Mouse (Mus musculus): ENCODE measurements around the gene Galnt18.

Galnt18 gene

DNA sequence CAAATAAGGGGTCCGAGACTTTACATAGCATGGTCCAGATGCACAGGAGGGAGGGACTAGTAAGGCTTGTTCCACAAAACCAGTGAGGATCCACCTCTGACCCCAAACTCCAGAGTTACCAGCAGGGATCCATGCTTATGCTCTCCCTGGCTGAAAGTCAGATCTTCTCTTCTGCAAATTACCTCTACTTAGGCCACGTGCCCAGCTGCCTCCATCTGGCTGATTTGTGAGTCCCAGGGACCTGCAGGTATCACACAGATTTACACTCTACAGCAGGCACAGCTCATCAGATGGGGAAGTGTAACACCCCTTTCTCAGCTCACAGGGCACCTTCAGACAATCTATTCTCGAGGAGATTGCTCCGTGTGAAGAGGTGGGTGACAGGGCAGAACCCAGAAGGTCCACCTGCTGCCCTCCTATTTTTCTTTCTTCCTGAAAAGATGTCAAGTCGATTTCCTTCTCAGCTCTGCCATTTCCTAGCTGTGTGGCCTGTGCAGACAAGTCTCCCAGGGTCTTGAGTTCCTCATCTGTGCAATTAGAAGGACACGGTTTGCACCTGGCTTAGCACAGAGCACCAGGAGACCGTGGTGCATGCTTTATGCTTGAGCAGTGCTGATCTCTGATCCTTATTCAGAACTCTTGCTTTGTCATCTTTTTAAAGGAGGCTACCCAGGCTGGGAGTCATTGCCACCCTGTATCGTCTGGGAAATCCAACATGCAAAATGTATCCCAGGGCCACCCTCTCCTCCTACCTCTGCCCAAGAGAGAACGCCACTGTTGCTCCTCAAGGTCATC lies 216.3 kb downstream of the Galnt18 start:
- no peak for DNase-seq (ENCODE audit: low spot score in 2 of 2)

DNA sequence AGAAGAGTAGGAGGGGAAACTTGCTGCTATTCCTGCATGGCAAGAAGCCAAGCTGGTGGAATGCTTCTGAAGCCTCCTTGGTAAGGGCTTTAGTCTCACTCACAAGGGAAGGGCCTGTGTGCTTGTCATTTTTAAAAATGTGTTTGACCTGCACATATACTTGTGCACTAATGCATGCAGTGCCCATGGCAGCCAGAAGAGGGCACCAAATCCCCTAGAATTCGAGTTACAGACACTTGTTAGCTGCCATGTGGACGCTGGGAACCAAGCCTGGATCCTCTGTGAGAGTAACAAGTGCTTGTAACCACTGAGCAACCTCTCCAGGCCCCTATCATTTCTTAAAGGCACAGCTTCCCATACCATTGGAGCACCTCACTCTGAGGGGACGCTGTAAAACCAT lies 219.7 kb downstream of the Galnt18 start:
- DNase-seq (ENCODE audit: low spot score in 2 of 2), result no peak

DNA sequence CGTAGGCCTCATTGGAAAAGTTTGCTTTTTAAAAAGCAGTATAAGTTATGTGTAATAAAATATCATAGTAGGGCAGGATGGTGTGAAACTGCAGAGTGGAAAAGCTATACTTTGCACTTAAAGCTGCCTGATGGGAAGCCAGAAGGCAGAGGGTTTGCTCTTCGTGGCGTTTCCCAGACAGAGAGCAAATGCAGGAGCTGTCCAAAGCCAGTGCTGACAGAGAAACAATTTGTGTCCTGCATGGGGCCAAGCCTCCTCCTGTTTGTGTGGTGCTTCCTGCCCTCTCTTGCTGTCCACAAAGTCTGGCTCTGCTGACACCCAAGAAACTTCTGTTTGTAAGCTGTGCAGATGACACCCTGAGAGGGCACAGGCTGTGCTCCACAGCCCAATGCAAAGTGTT lies 220.8 kb downstream of the Galnt18 start:
- no peak for DNase-seq (ENCODE audit: low spot score in 2 of 2)

DNA sequence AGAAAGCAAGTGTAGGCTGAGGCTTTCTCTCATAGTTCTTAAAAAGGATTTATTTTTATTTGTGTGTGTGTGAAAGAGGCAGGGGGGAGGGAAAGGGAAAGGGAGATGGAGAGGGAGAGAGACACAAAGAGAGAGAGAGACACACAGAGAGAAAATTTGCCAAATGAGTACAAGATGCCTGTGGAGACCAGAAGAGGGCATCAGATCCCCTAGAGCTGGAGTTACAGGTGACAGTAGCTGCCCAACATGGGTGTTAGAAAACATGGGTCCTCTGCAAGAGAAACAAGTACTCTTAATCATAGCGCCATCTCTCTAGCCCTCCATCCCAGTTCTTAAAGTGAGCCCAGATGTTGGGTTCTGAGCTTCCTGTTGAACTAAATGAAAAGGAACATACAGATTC lies 228.8 kb downstream of the Galnt18 start:
- no peak for DNase-seq (ENCODE audit: low spot score in 2 of 2)

DNA sequence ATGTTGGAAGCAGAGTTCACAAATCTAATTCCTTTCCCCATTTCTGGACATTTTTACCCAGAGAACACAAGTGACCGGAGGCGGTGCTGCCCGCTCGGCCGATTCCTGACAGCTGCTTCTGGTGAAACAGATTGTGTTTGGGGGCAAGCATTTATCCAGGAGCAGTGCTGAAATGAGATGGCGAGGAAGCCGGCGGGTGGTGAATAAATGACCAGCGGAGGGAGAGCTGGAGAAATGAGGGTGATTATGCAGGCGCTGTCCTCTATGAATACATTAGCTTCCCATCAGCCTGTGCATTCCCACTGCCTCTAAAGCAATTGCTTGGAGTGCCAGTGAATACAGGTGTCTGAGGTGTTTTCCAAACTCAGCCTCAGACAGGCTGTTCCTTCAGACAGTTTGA lies 232.7 kb downstream of the Galnt18 start:
- peak in 1 of 2 experiments; percentile 10 for DNase-seq (ENCODE audit: low spot score in 2 of 2)

DNA sequence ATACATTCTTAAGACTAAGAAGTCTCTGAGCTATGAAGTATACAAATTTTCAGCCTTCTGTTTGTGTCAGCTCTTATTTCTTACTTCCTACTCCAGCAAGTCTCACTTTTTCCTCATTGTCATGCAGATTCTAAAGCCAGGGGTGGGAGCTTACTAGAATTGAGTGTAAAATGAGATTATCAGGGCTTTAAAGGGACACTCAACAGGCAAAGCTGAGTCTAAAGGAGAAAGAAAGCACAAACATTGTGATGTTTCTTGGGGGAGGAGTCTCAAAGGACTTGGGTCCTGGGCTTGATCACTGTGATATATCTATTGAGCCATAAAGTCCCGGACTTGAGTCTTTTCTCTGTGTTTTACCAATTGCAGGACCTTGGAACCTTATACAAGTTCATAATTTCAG lies 234.2 kb downstream of the Galnt18 start:
- DNase-seq (ENCODE audit: low spot score in 2 of 2), result no peak

DNA sequence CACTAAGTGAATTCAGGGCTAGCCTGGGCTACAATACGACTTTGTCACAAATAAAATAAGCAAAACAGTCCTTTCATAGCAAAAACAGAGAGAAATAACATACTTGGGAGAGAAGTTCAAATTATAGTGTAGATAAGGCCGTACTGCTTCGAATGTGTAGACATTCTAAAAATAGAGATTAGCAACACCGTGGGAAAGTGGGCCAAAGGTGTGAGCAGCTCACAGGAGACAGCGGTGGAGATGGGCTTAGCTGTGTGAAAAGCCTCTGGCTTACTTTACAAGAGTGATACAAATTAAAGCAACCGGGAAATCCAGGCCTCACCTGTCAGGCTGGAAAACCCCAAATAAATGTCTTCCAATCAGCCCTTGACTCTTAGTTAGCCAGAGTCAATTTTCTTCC lies 241.8 kb downstream of the Galnt18 start:
- no peak for DNase-seq (ENCODE audit: low spot score in 2 of 2)

DNA sequence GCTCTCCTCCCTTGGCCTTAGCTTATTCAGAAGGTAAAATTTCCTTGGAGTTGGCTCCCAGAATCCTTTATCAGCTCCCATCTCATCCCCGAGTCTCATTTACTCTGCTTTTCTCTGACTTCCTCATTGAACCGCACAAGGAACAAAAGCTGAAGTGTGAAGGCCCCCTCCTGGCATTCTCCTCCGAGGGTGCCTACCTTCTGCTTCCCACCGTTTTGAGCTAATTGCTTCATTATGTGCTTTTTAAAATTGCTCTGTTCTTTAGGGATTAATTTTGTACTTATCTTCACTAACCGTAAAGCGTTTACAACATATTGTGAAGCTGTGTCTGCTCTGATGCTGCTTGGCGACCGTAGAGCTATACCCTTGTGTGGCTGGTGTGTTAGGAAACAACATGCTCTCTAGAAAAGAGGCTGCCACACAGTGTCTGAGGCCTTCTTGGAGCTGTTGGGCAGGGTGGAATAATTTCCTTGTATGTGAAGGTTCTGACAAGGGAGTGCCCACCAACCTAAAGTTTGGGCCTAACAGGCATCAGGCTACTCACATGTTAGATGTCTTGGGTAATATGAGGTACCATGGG lies 244.9 kb downstream of the Galnt18 start:
- no peak for DNase-seq (ENCODE audit: low spot score in 2 of 2)

DNA sequence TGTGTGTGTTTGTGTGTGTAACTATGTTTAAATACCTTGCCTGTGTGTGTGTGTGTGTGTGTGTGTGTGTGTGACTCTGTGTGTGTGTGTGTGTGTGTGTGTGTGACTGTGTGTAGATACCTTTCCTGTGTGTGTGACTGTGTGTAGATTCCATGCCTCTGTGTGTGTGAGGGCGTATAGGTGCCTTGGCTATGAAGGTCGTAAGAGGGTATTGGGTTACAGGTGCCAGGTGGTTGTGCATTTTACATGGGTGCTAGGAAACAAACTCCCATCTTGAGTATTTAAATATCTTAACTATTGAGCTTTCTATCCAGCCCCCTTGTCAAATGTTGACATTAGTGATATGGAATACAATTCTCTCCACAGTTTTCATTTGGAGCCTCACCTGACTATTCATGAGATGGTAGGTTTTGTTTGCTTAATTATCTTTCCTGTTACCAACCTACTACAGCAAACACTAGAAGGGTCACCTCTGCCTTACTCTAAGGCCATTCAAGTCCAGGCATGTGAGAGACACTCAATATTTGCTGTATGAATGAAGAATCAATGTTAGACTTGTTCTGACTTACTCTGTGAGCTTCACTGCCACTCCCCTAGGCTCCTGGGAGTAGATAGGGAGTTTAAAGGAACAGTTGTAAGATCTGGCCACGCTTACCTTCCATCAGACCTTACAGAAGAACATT lies 250.7 kb downstream of the Galnt18 start:
- DNase-seq (ENCODE audit: low spot score in 2 of 2), result no peak

DNA sequence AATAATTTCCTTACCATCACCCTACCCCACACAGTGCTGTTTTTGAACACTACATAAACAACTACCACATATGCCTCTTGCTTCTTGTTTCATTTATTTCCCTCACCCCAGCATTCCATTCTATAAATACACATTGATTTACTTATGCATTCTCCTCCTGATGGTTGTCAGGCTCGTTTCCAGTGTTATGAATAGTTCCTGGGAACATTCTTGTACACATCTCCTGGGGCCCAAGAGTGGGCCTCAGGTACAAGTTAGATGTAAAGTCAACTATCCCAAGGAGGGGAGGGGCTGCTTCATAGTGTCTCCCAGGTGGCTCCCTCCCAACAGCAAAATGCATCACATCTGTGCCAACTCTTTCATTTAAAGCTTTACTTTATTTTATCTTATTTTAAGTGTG lies 251.3 kb downstream of the Galnt18 start:
- DNase-seq (ENCODE audit: low spot score in 2 of 2), result no peak

DNA sequence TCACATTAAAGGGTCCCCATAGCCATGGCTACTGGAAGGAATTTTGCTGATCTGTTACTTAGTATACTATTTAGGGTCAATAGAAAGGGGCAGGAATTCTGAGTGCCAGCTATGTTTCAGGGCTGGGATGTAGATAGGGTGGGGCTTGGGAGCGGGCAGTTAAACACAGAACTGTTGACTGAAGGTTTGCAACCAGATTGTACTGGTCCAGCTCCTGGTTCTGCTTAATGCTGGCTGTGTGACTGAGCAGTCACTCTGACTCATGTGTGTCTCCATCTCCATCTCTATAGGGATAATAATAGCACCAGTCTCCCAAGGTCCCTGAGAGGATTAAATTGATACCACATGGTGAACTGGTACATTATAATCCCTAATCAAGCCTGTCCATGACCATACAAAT lies 258.9 kb downstream of the Galnt18 start:
- DNase-seq (ENCODE audit: low spot score in 2 of 2), result no peak

DNA sequence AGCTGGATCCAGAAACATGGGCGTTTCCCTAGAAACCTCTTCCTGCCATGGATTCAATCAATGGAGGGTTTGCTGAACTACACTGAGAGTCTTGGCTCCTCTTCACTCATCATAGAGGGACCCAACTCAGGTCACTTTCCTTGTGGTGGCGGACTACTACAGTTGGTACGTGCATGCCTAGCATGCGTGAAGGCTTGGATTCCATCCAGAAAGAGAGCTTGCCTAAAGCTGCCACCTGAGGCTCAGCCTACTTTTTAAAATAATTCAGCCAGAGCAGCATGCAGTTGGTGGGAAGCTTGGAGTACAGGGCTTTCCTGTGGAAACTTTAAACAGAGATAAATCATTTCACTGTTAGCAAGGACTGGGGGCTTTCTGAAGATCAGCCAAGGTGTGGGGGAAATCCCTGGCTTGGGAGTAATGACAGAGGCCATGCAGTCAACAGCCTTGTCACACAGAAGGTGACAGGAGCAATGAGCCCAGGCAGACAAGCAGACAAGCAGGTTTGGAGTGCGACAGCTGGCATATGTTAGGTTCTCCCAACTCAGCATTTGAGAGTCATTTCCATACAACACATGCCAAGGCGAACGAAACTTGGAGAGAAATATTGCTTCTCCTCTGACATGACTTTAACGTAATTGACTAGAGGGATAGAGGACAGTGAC lies 261.1 kb downstream of the Galnt18 start:
- peak in 1 of 2 experiments; percentile 19 for DNase-seq (ENCODE audit: low spot score in 2 of 2)

DNA sequence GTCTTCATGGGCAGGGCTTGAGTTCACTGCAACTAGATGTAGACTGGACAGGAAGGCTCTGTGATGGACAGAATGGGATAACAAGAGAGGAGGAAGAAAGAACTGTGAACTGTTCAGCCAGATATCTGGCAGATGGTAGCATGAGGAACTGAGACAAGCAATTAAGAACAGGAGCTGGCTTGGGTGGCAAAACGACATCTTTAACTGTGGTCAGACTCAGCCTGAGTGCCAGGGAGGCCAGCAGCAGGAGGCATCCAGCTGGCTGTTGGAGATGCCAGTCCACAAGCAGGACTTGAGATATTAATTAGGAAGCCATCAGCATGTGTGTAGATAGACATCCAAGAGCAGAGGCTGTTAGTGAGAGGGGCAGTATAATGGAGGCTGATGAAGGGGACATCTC lies 262.9 kb downstream of the Galnt18 start:
- peak in 1 of 2 experiments; percentile 40 for DNase-seq (ENCODE audit: low spot score in 2 of 2)

DNA sequence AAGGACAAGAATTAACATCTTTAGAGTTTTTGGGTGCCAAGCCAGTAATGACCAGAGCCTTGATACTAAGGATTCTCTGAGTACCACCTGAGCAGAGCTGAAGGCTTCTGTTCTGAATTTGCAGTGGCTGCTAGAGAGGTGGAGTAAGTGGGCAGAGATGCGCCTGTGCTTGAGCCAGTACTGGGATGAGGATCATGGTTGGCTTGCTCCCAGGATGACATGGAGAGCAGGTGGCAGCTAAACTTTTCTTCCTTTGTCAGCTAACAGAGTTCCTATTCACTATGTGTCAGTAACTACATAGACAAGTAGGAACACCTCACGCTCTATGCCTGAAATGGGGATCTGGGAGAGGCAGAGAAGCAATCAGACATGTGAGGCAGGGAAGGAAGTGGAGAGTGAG lies 264.3 kb downstream of the Galnt18 start:
- DNase-seq (ENCODE audit: low spot score in 2 of 2), result no peak

DNA sequence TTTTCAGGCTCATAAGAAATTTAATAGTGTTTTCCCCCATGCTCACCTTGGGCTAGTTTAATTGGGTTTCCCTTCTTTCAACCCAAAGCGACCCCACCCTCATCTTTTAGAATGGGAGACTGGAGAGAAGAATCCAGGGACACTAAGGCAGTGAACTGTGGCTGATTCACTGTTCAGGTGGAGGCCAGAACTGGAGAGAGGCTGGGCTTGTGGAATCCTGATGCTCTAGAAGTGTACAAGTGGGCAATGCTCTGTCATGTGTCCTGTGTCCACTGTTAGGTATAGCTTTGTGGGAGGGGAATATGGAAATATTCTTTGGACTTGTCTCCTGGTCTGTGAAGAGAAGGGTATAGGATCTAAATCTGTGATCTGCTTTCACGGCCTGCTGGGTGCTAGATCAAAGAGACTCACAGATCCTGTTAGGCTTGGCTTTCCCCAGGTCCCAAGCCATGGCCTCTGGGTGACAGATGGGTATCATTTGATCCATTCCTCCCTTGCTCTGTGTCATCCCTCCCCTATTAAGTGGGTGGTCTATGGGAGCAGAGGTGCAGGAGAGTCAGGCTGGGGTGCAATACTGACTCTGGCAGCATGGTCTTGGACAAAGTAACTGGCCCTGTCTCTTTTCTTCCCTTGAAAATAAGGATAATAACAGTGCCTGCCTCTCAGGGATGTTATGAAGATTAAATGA lies 270.5 kb downstream of the Galnt18 start:
- no peak for DNase-seq (ENCODE audit: low spot score in 2 of 2)

DNA sequence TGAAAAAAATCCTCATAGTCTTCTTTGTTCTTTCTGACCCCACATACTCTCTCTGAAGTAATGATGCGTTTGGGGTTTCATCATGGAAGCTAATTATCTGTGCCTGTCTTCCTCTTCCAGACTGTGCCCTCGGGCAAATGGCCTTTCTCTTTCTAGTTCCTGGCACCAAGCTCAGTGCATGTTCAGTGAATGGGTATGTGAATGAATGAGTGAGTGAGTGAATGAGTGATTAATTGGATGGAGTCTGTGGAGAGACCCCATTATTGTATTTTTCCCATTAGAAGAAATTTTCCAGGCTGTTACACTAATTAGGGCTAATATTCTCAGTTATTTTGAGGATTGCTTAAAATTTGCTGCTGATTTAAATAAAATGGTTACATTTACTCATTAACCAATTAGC lies 279.2 kb downstream of the Galnt18 start:
- DNase-seq (ENCODE audit: low spot score in 2 of 2), result no peak

DNA sequence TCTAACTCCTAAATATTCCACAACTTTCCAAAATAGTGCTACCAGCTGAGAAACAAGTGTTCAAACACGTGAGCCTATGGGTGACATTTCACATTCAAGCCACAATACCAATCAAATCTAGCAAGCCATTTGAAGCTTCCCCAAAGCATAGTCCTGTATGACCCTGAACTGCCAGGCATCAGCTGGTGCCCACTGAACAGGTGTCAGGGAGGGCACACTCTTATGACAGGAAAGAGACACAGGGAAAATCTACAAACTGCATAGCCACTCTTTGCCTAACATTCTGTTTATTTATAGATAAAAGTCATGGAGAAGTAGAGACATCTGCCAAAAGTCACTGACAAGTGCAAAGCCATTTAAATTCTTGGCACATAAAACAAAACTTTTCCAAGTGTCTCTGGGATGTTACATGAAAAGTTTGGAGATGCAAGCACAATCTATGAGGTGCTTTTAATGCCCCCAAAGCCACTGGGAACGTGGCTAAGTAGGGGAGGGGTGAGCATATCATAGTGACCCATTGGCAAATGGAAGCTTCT lies 280.5 kb downstream of the Galnt18 start:
- DNase-seq (ENCODE audit: low spot score in 2 of 2), result no peak

DNA sequence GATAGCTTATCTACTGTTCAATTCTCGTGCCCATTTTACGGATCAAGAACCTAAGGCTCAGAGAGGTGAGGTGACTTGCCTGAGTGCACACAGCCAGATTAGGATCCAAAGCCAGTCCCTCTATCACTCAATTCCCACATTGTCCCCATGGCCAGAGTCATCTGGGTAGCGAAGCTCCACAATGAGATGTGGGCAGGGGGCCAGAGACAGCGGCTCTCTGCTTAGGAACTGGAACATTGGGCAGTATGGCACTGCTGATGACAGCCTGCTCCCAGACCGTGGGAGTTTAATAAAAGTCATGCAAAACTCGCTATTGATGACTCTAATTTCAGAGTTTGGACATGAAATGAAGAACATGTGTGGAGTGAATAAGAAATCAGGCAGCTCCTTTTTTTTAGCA lies 282.6 kb downstream of the Galnt18 start:
- DNase-seq (ENCODE audit: low spot score in 2 of 2), result peak in 1 of 2 experiments; percentile 24

DNA sequence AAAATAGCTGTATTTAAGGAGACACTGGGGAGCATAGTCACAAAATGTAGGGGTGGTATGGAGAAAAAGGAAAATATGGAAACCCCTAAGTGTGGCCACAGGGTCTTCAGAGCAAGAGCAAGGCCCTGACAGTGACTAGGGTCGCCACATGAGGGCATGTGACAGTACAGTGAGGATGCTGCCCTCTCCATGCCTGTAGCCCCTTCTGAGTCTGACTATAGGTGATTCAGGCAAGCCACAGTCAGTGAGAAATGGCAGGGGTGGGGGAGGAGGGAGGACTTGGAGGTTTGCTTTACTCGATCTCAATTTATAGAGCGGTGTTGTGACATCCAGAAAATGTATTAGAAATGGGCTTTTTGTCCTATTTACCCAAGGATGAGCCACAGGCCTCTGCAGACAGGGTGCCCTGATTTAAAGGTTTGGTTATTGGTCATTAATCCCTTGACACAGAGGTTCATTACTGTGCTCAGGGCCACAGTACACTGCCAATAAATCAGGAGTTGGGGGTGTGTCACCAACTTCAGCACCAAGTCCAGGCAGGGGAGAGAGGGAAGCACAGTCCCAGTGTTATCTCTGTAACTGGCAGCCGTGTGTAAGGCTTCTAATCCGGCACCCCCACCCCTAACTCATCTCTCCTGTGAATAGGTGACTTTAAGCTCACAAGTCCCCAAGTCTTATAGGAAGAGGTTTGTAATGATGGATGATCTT lies 287.4 kb downstream of the Galnt18 start:
- no peak for DNase-seq (ENCODE audit: low spot score in 2 of 2)

DNA sequence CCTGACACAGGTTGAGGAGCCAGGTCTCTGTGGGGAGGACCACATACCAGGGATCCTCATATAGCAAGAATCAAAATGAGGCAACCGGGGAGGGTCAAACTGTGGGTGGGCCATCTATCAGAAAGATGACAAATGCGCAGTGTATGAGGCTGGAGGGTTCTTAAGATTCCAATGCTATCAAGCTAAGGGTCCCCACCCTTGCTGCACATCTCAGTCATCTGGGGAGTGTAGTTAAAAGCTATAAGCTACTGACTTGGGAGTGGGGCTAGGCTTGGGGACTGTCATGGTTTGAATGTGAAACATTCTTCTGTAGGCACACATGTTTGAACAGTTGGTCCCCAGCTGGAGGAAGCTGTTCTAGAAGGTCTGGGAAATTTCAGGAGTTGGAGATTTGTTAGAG lies 288.2 kb downstream of the Galnt18 start:
- DNase-seq (ENCODE audit: low spot score in 2 of 2), result no peak

DNA sequence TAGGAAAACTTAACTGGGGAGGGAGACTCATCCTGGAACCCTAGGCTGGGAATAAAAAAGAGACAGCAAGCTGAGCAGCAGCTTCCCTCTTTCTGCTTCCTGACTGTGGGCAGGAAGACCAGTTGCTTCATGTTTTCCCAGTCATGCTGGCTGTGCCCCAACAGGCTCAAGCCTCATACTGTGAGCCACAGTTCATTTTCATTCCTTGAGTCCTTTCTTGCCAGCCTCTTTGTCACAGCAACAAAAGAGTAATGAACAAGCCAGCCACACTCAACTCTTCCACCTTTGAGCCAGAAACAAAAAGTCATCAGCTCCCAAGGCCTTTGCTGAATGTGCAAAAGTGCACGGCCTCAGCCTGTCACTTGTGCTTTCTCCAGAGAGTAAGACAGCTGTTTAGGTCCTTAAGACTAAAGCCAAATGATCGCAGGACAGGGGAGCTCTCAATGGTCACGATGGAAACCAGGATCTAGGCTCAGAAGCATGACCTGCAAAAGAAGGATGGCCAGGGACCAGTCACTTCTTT lies 292.9 kb downstream of the Galnt18 start:
- DNase-seq (ENCODE audit: low spot score in 2 of 2), result peak in 1 of 2 experiments; percentile 19
